Mouse (Mus musculus): ENCODE measurements around the gene Flt3l.

Gene Flt3l

DNA sequence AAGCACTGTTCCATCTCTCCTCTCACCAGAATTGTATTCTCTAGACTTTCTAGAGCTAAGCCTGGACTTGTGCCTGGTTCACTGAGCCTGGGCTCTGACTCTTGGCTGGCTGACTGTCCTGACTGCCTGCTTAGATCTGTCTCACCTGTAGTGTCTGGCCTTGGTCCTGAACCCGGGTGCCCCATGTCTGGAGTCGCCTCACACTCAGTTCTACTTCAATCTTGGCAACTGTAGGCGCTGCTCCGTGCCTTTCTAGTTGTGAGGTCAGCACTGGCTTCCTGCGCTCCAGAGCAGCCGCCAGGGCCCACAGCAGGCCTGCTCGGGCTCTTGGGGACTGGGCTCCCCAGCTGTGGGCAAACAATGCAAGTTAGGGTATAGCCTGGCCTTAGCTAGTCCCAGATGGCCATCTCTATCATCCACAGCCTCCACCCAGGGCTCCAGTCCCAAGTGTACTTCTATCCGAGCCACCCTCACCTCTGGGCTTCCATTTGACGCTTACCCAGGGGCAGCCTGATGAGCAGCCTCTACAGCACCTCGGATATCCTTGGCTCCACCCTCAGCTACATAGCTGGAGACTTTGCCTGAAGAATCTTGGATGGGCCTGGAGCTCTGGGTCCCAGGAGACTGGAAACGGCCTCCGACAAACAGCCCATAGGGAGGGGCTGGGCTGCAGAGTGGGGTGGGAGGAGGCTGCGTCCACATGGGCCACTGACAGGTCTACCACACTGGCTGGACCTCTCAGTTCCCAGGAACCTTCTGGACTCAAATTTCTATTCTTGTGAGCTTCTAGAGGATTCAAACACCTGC lies 8.3 kb upstream of the Flt3l start:
- DNase-seq (ENCODE audit: low read depth, low spot score): no peak

DNA sequence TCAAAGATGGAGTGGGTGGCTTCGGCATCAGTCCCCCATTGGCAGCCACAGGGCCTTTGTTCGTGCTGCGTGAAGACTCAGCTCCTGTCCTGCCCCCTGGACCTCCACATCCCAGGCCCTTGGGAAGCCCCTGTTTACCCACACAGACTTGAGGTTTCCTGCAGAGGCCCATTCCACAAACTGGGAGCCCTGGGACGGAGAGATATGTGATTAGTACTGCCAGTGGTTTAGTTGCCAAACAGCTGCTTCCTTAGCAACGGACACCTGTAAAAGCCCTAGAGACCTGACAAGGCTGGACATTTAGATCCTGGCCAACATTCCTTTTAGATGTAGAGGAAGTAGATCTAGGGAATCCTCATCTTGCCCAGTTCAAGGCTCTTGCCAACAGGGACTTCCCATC lies 5.7 kb upstream of the Flt3l start:
- DNase-seq (ENCODE audit: low read depth, low spot score): no peak

DNA sequence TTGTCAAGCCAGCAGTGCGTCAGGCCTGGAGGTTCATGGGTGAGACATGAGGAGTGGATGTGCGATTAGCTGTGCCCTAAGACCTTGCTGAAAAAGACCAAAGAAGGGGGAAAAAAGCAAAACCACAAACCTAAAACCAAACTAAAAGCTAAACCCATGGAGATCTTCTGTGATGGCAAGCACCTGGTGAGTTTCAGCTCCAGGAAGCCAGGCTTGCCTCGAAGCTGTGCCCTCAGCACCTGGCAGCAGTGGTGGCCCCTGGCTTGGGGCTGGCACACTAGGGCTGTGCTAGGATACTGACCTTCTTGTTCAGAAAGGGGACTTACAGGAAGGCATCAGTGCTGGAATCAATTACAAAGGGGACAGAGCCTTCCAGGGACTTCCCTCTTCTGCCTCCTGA lies 5.1 kb upstream of the Flt3l start:
- no peak for DNase-seq (ENCODE audit: low read depth, low spot score)

DNA sequence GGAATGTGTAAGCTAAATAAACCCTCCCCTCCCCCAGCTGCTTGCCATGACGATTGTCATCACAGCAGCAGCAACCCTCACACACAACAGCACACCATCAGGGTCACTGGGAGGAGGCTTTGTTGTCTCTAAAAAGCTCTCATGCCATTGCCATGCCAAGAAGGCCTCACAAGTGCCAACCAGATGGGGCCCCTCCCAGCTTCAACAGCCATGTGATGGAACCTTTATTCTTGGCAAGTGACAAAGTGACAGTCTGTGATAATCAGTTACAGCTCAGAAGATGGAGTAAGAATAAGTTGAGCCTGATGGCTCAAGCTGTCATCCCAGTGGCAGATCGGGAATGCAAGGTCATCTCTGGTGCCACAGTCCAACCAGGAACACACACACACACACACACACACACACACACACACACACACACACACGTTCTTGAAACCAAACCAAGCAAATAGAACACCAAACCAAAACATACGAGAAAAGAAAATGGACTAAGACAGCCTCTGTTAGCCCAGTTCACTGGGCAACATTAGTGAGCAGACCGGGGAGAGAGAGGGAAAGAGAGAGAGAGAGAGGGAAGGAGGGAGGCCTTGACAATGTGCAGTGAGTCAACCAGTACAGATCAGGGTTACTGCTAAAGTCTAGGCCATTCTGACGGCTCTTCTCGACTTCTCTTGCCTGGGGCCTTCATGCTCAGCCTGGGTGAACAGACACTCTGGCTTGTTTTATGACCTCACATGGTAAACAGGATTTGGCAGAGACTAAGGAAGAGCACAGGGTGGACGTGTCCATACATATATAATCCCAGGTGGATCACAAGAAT lies 3.9 kb upstream of the Flt3l start:
- DNase-seq (ENCODE audit: low read depth, low spot score): no peak

DNA sequence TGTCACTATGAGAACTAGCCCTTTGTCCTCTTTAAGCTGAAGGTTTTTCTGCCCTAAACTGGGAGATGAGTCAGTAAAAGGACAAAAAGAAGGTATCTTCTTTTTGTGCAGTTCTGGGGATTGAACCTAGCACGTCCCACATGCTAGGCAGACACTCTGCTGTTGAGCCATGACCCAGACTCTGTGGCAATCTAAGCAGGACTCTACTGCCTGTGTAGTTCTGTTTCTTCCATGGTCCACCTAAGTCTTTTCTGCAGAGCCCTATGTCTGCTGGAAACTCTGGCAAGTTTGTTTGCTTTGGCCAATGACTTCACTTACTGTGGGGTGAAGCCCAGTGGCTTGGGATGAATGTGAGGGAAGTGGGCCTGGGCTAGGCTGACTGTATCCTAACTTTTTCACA lies 2.2 kb upstream of the Flt3l start:
- DNase-seq (ENCODE audit: low read depth, low spot score): no peak

DNA sequence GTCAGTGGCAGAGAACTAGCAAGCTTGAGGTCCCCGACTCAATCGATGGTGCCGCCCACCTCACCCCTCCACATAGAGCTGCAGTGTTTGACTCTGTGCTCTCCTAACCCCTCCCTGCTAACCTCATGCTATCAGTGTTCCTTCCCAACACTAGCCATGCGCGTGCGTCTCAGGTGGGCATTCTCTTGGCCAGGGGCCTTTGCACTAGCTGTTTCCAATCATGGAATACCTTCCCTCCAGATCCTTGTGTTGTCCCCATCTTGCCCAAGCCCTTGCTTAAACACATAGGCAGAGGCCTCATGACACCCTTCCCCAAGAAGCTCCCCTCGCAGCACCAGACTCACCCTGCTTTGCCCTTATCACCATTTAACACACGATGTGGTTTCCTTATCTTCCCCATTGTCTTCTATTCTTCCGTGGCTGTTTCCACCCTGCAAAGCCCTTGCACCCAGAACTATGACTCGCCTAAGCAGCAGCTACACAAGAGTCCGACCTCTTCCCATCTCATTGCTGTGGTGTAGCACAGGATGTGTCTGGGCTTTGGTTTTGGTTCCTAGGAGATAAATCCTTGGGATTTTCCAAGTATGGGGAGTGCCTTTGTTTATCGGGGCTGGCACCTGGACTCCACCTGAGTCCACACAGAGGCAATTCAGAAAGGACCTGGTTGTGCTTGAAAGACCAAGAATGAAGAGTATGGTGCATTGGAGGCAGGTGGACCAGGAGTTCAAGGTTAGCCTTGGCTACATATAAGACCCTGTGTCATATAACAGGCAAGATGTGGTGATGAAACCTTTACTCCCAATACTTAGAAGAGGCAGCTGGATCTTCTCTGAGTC lies 1.2 kb upstream of the Flt3l start:
- DNase-seq (ENCODE audit: low read depth, low spot score): no peak

DNA sequence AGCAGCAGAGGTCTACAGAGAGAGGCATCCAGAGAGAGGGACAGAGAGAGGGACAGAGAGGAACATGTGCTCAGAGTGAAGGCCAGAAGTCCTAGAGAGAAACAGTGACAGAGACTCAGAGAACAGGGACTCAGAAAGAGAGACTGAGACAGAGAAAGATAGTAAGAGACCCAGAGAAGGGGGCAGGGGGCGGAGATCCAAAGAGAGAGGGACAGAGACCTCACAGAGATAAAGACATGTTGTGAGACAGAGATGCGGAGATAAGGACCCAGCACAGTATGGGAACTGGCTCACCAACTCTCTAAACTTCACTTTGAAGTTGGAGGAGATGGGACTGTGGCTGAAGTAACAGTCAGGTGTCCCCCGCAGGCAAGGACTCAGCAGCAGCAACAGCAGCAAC lies 862 bp downstream of the Flt3l start:
- DNase-seq (ENCODE audit: low read depth, low spot score): no peak

DNA sequence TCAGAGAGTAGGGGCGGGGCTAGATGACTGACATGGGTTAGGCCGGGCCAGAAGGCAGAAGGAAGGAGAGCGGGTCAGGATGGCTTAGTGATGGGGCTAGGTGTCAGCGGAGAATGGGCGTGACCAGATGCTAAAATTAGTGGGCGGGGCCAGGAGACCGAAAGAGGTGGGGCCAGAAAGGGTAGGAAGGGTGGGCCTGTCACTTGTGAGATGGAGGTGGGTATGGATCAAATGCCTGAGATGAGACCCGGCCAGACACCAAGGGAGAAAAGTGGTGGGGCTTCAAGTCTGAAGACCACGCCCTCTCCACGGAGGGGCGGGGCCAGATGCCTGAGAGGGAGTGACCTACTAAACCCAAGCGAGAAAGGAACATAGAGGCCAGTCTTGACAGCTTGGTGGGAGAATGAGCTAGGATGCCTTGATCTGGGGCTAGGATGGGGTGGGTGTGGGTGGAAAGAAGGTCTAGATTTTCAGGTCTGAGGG lies 1.6 kb downstream of the Flt3l start:
- DNase-seq (ENCODE audit: low read depth, low spot score): peak; percentile 98

DNA sequence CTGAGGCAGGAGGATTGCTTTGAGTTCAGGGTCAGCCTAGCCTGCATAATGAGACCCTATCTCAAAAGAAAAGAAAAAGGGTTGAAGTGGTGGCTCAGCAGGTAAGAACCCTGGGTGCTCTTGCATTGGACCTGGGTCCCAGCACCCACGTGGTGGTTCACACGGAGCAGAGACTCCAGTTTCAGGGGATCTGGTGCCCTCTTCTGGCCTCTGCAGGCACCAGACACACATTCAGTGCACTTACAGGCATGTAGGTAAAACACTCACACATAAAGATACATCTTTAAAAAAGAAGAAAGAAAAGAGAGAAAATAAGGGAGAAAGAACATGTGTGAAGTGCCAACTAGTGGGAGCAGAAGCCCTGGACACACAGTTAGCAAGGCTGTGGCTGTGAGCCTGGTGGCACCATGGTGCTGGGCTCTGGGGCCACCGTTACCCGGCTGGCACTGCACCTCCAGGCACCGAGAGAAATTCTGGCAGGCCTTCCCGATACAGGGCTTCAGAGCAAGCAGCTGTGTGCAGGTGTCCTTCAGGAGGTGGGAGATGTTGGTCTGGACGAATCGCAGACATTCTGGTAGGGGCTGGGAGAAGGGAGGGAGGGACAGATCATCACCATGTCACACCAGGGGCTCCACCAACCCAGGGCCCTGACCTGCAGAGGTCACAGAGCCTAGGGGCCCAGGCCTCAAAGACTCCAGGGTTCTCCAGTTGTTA lies 2.6 kb downstream of the Flt3l start:
- peak; percentile 88 for DNase-seq (ENCODE audit: low read depth, low spot score)

DNA sequence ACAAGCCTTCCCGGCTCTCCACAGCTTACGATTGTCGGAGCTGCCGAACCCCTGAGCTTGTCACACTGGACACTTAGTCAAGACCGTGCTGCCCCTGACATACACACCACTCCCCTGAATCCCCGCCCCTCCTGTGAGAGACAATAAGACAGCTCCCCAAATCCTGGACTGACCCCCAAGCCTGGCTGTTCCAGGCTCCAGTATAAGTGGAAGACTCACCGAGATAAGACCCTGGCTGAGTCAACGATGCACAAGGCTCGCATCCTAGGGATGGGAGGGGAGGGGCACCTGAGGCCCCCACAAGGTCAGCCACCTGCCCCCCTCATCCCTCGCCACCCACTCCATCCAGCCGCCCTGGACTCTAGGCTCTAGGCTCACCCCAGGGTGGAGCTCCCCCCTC lies 4.4 kb downstream of the Flt3l start:
- no peak for DNase-seq (ENCODE audit: low read depth, low spot score)

DNA sequence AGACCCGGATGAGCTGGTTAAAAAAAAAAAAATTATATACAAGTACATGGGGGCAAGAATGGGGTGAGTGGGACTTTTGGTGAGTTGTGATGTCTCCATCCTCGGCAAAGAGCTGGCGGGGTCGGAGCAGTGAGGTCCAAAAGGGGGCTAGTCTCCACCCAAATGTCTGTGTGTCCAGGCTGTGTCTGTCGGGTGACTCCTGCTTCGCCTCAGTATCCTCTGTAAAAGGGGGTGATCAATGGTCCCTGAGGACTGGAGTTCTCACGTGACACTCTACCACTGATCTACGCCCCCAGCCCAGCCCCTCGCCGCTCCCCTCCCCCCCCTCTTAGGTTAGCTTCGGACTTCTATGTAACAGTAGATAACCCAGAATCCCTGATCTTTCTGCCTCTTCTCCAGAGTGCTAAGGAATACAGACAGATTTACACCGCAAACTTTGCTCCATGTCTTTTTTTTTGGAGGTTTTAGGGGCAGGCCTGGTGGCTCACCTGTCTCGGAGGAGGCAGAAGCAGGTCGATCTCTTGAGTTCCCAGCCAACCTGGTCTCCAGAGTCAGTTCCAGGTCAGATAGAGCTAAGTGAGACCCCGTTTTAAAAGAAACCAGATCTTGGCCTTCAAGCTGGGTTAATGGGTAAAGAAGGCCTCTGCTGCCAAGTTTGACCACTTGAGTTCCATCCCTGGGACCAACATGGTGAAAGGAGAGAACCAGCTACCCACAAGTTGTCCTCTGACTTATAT lies 6.3 kb downstream of the Flt3l start:
- peak; percentile 46 for DNase-seq (ENCODE audit: low read depth, low spot score)

DNA sequence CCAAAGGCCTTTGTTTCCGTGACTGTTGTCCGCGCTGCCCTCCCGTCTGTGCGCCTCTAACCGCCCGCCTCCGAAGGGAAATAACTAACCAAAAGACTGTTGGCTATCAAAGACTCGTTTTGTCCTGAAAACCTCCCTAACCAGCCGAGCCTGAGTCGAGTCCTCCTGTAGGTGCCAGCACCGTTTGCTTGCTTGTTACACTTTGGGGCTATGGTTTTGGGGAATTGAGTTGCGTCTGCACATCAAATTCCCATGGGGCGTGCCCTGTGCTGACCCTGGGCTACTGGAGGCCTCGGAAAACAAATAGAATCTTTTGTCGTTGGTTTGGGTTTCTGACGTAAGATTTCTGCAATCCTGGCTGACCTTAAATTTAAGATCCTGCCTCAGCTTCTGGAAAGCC lies 6.9 kb downstream of the Flt3l start:
- peak; percentile 46 for DNase-seq (ENCODE audit: low read depth, low spot score)

DNA sequence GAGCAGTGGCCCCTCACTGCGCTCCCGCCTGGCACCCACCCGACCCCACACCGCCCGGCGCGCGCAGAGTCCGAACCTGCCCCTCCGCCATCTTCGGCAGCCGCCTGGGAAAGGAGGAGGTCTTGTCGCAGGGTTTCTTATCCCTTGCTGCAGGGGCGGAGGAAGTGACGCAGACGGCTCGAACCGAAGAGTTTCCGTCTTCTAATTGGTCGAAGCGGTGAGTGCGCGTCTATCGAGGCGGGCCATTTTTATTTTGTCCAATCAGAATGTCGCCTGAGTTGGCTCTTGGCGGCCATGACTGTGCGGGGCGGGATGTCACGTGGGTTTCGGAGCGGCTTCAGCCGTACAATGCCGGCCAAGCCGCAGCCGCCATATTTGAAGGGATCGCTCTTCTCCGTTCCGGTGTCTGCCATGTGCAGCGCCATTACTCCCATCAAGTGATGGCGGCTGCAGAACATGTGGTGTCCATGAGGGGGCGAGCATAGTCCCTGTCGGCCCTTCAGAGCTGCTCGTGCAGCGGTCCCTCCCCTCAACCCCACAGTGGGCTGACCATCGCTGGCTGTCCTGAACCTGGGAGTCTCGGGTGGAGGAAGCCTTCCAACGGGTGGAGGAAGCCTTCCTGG lies 7.5 kb downstream of the Flt3l start, which contains the start of gene Rpl13a:
TSS of gene Rpl13a (minus strand) at position 138 of the 623 bp plus-strand sequence.
- peak; percentile 99 for DNase-seq (ENCODE audit: low read depth, low spot score)

DNA sequence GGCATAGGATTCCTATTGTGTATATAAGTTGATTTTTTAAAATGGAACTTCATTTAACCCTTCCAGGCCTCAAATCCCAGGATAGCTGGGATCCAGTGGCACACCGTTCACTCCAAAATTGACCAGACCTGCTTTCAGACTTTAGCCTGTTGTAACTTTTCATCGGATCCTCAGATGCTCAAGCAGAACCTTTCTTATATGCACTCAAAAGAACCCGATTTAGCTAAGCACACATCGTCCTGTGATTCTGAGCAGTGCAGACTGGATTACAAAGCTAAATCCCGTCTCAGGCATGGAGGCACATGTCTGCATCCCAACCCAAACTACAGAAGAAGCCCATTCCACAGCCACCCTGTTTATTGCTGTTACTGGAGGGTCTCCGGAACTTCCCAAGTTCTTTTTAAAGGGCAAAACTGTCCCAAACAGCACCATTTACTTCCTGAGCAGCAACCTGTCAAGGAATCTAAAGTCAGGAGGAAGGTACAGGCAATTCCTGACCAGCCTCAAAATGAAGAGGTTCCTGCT lies 8.5 kb downstream of the Flt3l start:
- DNase-seq (ENCODE audit: low read depth, low spot score): no peak

DNA sequence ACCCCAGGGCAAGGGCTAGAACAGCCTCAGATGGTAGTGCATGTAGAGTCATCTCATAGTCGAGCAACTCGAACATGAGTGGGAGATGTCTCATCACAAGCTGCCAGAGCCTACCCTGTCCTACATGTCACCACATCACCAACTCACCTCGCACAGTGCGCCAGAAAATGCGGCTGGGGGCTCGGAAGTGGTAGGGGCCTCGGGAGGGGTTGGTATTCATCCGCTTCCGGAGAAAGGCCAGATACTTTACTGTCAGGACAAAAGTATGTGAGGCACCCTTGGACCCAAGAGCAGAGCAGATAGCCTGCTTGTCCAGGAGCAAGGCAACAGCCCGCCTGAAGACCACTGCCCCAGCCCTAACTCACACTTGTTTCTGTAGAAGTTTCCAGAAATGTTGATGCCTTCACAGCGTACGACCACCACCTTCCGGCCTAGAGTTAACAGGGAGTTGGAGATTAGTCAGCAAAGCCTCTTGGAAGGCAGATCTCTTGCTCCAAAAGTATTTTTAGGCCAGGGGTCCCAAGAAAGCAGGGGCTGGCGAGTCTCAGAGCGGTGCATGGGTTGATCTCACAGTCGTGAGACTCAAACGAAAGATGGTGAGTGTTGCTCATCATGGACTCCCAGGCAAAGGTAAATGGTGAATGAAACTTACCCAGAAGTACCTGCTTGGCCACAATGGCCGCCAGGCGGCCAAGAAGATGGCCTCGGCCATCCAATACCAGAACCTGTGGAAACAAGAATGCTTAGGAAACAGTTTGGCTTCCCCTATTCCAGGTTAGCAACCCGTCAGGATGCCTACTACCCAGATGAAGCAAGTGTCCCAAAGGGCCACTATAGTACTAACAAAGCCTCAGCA lies 9.2 kb downstream of the Flt3l start:
- DNase-seq (ENCODE audit: low read depth, low spot score): peak; percentile 54

DNA sequence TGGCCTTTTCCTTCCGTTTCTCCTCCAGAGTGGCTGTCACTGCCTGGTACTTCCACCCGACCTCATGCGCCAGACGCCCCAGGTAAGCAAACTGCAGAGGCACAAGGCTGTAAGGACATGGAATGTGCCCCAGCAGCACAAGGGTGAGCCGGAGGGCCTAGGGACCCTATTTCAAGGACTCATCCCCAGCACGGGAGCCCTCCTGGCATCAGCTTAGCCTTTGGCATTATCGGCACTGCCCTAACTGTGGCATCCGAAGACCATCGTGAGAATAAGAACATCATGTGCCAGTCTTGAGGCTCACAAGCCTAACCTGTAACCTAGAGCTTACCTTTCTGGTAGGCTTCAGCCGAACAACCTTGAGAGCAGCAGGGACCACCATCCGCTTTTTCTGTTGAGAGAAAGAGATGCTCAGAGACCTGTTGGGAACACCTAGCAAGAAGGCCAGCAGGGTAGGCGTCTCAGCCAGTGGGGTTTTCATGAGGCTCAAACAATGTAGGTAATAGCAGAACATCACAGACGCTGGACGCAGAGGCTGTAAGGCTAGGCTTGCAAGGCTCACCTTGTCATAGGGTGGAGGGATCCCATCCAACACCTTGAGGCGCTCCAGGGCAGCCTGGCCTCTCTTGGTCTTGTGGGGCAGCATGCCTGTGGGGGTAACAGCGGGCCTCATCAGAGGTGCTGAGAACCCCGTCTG lies 9.9 kb downstream of the Flt3l start:
- no peak for DNase-seq (ENCODE audit: low read depth, low spot score)

DNA sequence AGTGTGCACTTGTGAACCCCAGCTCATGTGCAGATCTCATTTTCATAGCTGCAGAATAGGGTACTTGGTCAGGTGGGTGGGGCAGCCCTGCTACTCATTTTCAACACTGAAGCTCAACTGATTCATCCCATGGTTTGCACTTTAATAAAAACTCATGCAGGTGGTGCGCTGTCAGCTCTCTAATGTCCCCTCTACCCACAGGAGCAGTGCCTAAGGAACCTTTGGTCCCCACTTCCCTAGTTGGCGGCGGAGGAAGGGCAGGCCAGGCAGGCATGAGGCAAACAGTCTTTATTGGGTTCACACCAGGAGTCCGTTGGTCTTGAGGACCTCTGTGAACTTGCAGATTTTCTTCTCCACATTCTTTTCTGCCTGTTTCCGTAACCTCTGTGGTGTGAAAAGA lies 10.6 kb downstream of the Flt3l start:
- DNase-seq (ENCODE audit: low read depth, low spot score): peak; percentile 38

DNA sequence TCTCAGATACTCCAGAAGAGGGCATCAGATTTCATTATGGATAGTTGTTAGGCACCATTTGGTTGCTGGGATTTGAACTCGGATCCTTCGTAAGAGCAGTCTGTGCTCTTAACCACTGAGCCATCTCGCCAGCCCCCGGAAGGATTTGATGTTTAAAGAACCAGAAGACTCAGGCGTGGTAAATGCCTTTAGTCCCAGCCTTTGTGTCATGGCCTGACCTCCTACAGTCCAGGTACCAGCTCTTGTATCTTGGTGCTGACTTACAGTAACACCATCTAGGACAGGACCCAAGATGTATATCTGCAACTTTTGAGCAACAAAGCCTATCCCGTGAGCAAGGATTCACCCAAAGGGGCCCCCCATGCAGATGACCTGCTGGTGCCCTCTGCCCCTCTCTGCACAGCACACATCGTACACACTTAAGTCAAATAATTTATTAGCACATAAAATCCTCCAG lies 11.1 kb downstream of the Flt3l start:
- peak; percentile 86 for DNase-seq (ENCODE audit: low read depth, low spot score)

Data from R1 (cell line).